Comparison of ENCODE assay signal across 8 mouse cellular contexts in genomic region chr5:120711827-120712226, GRCm38 (mm10). TPM values are rescaled to one million over a fixed set of nuclear protein-coding genes. Genes with fewer than 3 reads are reported as not detected.
DNase-seq lines count a peak whose midpoint lies in the region; ATAC-seq and TF ChIP-seq lines count a peak whose summit lies in the region.

Gene Dtx1 (minus strand): TSS chr5:120711927.

- peaks cover 71% of the 10 kb centered on the region for H3K27me3 ChIP-seq in kidney, embryonic 15.5 days
- H3K27me3 ChIP-seq in hindbrain, embryonic 15.5 days, result peaks cover 7% of the 10 kb centered on the region; the same call in 1 of the 2 replicates
- peaks cover 45% of the 10 kb centered on the region for H3K27me3 ChIP-seq in liver, embryonic 16.5 days (ENCODE audit: control insufficient read depth, insufficient read depth, low read depth, low read length)

- no peaks in the 10 kb centered on the region for H3K9me3 ChIP-seq in kidney, embryonic 15.5 days (replicated peaks)
- no peaks in the 10 kb centered on the region for H3K9me3 ChIP-seq in hindbrain, embryonic 15.5 days
- no peaks in the 10 kb centered on the region for H3K9me3 ChIP-seq in liver, embryonic 16.5 days (replicated peaks; ENCODE audit: control insufficient read depth, low read length)

- peaks cover 31% of the 10 kb centered on the region for H3K4me1 ChIP-seq in kidney, embryonic 15.5 days
- H3K4me1 ChIP-seq in cortical plate, adult 2 months (ENCODE audit: control insufficient read depth, insufficient read depth, low read length), result no peaks in the 10 kb centered on the region; the same call in 1 of the 2 replicates
- peaks cover 62% of the 10 kb centered on the region for H3K4me1 ChIP-seq in hindbrain, embryonic 15.5 days (replicated peaks)
- H3K4me1 ChIP-seq in liver, embryonic 16.5 days (ENCODE audit: control insufficient read depth, low read depth, low read length), result no peaks in the 10 kb centered on the region

- peak within 1 kb of the TSS; percentile 55 for H3K4me3 ChIP-seq in kidney, embryonic 15.5 days (replicated peaks)
- peak within 1 kb of the TSS; percentile 86 for H3K4me3 ChIP-seq in cortical plate, adult 2 months (ENCODE audit: insufficient read depth, low read length)
- peak within 1 kb of the TSS; percentile 87 for H3K4me3 ChIP-seq in hindbrain, embryonic 15.5 days
- H3K4me3 ChIP-seq in liver, embryonic 16.5 days (ENCODE audit: low read depth, low read length), result no peak within 1 kb of the TSS

- no peak for TF ChIP-seq CTCF in cortical plate, adult 2 months (IDR thresholded peaks at IDR 0.05; ENCODE audit: extremely low read depth, insufficient read depth, low read length)

- DNase-seq in kidney, postnatal 14 days, result no peak
- DNase-seq in retina, embryonic 14.5 days (ENCODE audit: low spot score), result no peak
- DNase-seq in kidney, adult 11 months, result no peak
- DNase-seq in lung, postnatal 36 days, result no peak

- ATAC-seq in kidney, embryonic 15.5 days (replicated peaks; ENCODE audit: low FRiP score), result no peak
- no peak for ATAC-seq in hindbrain, embryonic 15.5 days (ENCODE audit: low FRiP score, low read depth)
- no peak for ATAC-seq in liver, embryonic 16.5 days (ENCODE audit: low read depth)

- no peaks in the 10 kb centered on the region for H3K36me3 ChIP-seq in kidney, embryonic 15.5 days
- no peaks in the 10 kb centered on the region for H3K36me3 ChIP-seq in hindbrain, embryonic 15.5 days
- no peaks in the 10 kb centered on the region for H3K36me3 ChIP-seq in liver, embryonic 16.5 days (ENCODE audit: control insufficient read depth, insufficient read depth)

- 24% methylated on average over 3 of the region's 3 CpGs for WGBS in kidney, embryonic 15.5 days
- WGBS in hindbrain, embryonic 15.5 days, result 37% methylated on average over 3 of the region's 3 CpGs
- WGBS in liver, embryonic 16.5 days (ENCODE audit: insufficient replicate concordance), result 29% methylated on average over 3 of the region's 3 CpGs

- H3K27ac ChIP-seq in kidney, embryonic 15.5 days, result no peak within 1 kb of the TSS
- peak within 1 kb of the TSS; percentile 84 for H3K27ac ChIP-seq in cortical plate, adult 2 months (ENCODE audit: insufficient read depth, low read length)
- H3K27ac ChIP-seq in hindbrain, embryonic 15.5 days (replicated peaks), result peak within 1 kb of the TSS; percentile 92
- H3K27ac ChIP-seq in liver, embryonic 16.5 days (ENCODE audit: low read length), result no peak within 1 kb of the TSS

- H3K4me2 ChIP-seq in kidney, embryonic 15.5 days, result peak within 1 kb of the TSS; percentile 92
- H3K4me2 ChIP-seq in hindbrain, embryonic 15.5 days, result peak within 1 kb of the TSS; percentile 94
- H3K4me2 ChIP-seq in liver, embryonic 16.5 days (ENCODE audit: low read depth, low read length), result 0 out of 2 replicates have a peak within 1 kb of the TSS, but pooled peaks have one; percentile 6

- H3K9ac ChIP-seq in kidney, embryonic 15.5 days, result peak within 1 kb of the TSS; percentile 44
- peak within 1 kb of the TSS; percentile 96 for H3K9ac ChIP-seq in hindbrain, embryonic 15.5 days
- no peak within 1 kb of the TSS for H3K9ac ChIP-seq in liver, embryonic 16.5 days (ENCODE audit: low read depth, low read length)

- no peak for TF ChIP-seq POLR2A in cortical plate, adult 2 months (IDR thresholded peaks at IDR 0.05; ENCODE audit: extremely low read depth, insufficient read depth, low read length)

RNA-seq across cellular contexts. Expression of gene Dtx1, which starts in this region (rescaled TPM):
- polyA plus RNA-seq in kidney, embryonic 15.5 days (2015; fragmentation: Nextera tagmentation; extraction: Ambion mirVana), result 7.5 and 8.5 TPM in 2 replicates
- polyA plus RNA-seq in cortical plate, adult 2 months (2012; rRNA removed), result 89.7 and 91.8 TPM in 2 replicates
- 56.2 and 69.9 TPM in 2 replicates for polyA plus RNA-seq in hindbrain, embryonic 15.5 days (2015; fragmentation: Nextera tagmentation; extraction: Ambion mirVana)
- 0.07 TPM in 1 of 2 replicates, not detected in the other for polyA plus RNA-seq in liver, embryonic 16.5 days (2015; fragmentation: Nextera tagmentation; extraction: Ambion mirVana)

Comparison
In these comparisons a context has a peak if more than half of its experiments do, and no peak if none do; other contexts are left out.
1. H3K27ac ChIP-seq: peak in cortical plate, adult 2 months (single experiment) and hindbrain, embryonic 15.5 days (single experiment); none in kidney, embryonic 15.5 days (single experiment) and liver, embryonic 16.5 days (single experiment).
2. H3K4me2 ChIP-seq: peak in every context shown above with its lines; median percentile 94 in hindbrain, embryonic 15.5 days; 92 in kidney, embryonic 15.5 days; 6 in liver, embryonic 16.5 days.